Mouse (Mus musculus) hindbrain, embryonic 12.5 days (tissue): Measurements from ENCODE around the gene Nemp2. TPM values are rescaled to one million over a fixed set of nuclear protein-coding genes. Genes with fewer than 3 reads are reported as not detected.

Experiments used
- polyA plus RNA-seq: library from polyadenylated mRNA; unstranded; fragments of >200 nt; fragmentation: Nextera tagmentation; extraction: Ambion mirVana; gene quantifications from 2 replicates; pipeline ENCODE4 v1.2.1, GENCODE M21; 2016

The Nemp2 gene
- polyA plus RNA-seq, 1 experiment from 2014 or later: 10.7 TPM

Other genes starting within 250 kb of the Nemp2 start
- gene Nab1, start 130.0 kb upstream of the Nemp2 start, polyA plus RNA-seq: 12.2 and 12.5 TPM in 2 replicates
- gene Mfsd6, start 96.8 kb downstream of the Nemp2 start, polyA plus RNA-seq: 6.8 and 7.8 TPM in 2 replicates
- gene Inpp1, start 187.0 kb downstream of the Nemp2 start, polyA plus RNA-seq: 15.7 and 21.0 TPM in 2 replicates
- gene Hibch, start 214.2 kb downstream of the Nemp2 start, polyA plus RNA-seq: 32.0 and 32.6 TPM in 2 replicates